Mouse (Mus musculus) cerebellum, postnatal 10 days (tissue): ENCODE measurements around the gene Lsg1.

Experiments used
- DNase-seq, 2 experiments: peaks; one replicate each; pipeline ENCODE4 v3.0.0; 2021; ENCODE audit warnings: mixed read lengths in 2 of 2

The Lsg1 gene

GRCm38 (mm10) chr16:30549966-30550747, 37.2 kb downstream of the Lsg1 start:
- peak; percentile 87 to 88 for DNase-seq

GRCm38 (mm10) chr16:30549516-30549915, 37.9 kb downstream of the Lsg1 start:
- DNase-seq, result no peak

GRCm38 (mm10) chr16:30548291-30548690, 39.1 kb downstream of the Lsg1 start:
- DNase-seq, result no peak

GRCm38 (mm10) chr16:30544693-30545092, 42.7 kb downstream of the Lsg1 start:
- no peak for DNase-seq

- DNase-seq, result no peak
Measured at GRCm38 (mm10) chr16:30543386-30543785, 44.0 kb downstream of the Lsg1 start.

GRCm38 (mm10) chr16:30542826-30543225, 44.6 kb downstream of the Lsg1 start:
- DNase-seq, result no peak

GRCm38 (mm10) chr16:30540107-30541001, 47.0 kb downstream of the Lsg1 start:
- DNase-seq, result peak in 1 of 2 experiments; percentile 14

GRCm38 (mm10) chr16:30539433-30539832, 48.0 kb downstream of the Lsg1 start:
- peak; percentile 67 to 72 for DNase-seq

GRCm38 (mm10) chr16:30535075-30535474, 52.3 kb downstream of the Lsg1 start:
- DNase-seq, result no peak

GRCm38 (mm10) chr16:30533592-30533991, 53.8 kb downstream of the Lsg1 start:
- DNase-seq, result no peak

GRCm38 (mm10) chr16:30532929-30533328, 54.5 kb downstream of the Lsg1 start:
- no peak for DNase-seq

- peak; percentile 80 to 81 for DNase-seq
Measured at GRCm38 (mm10) chr16:30531761-30532406, 55.5 kb downstream of the Lsg1 start.

GRCm38 (mm10) chr16:30530815-30531214, 56.6 kb downstream of the Lsg1 start:
- peak; percentile 61 to 76 for DNase-seq

- DNase-seq, result no peak
Measured at GRCm38 (mm10) chr16:30528386-30528785, 59.0 kb downstream of the Lsg1 start.

GRCm38 (mm10) chr16:30527889-30528288, 59.5 kb downstream of the Lsg1 start:
- no peak for DNase-seq

GRCm38 (mm10) chr16:30525756-30526155, 61.6 kb downstream of the Lsg1 start:
- DNase-seq, result no peak

- DNase-seq, result no peak
Measured at GRCm38 (mm10) chr16:30524481-30524880, 62.9 kb downstream of the Lsg1 start.

GRCm38 (mm10) chr16:30522253-30522940, 65.0 kb downstream of the Lsg1 start:
- no peak for DNase-seq

- peak in 1 of 2 experiments; percentile 49 for DNase-seq
Measured at GRCm38 (mm10) chr16:30521147-30521546, 66.2 kb downstream of the Lsg1 start.

- DNase-seq, result peak; percentile 83 to 88
Measured at GRCm38 (mm10) chr16:30520361-30520823, 67.0 kb downstream of the Lsg1 start.

- no peak for DNase-seq
Measured at GRCm38 (mm10) chr16:30518635-30519034, 68.8 kb downstream of the Lsg1 start.

GRCm38 (mm10) chr16:30517666-30518283, 69.6 kb downstream of the Lsg1 start:
- no peak for DNase-seq
